ENCODE assay signal across 23 mouse cellular contexts in the genomic region with DNA sequence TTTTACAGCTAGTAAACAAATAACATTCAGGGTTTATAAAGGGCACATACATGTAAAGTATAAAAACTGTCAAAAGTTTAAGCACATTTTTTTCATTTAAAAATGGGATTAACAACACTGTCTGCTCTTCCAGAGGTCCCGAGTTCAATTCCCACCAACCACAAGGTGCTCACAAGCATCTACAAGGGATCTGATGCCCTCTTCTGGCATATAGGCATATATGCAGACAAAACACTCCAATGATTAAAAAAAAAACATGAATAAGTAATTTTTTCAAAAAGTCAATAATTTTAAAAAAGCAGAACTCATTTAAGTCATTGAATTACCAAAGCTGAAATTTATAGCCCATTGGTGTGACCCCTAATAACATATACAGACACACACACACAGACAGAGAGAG.
"Had no signal": no experiment of that assay in that cellular context is flagged by ENCODE, and none has a peak within 500 bp of the region (broad histone marks: within the 10 kb centered on the region; RNA-seq: fewer than 3 reads in every experiment).

No protein-coding gene starts in this region.

- H3K4me1 ChIP-seq: heart, embryonic 10.5 days; heart, embryonic 12.5 days; hindbrain, embryonic 10.5 days; hindbrain, embryonic 12.5 days; intestine, embryonic 15.5 days; limb, embryonic 13.5 days; limb, embryonic 15.5 days; liver, embryonic 12.5 days had no signal

- H3K9me3 ChIP-seq: heart, embryonic 10.5 days; heart, embryonic 12.5 days; hindbrain, embryonic 10.5 days; hindbrain, embryonic 12.5 days; intestine, embryonic 15.5 days; limb, embryonic 13.5 days; limb, embryonic 15.5 days; liver, embryonic 12.5 days had no signal

- H3K9ac ChIP-seq: heart, embryonic 12.5 days; hindbrain, embryonic 12.5 days; hindbrain, embryonic 14.5 days; intestine, embryonic 15.5 days; limb, embryonic 13.5 days; limb, embryonic 15.5 days; liver, embryonic 12.5 days; liver, embryonic 14.5 days had no signal

- H3K27me3 ChIP-seq: heart, embryonic 12.5 days; hindbrain, embryonic 12.5 days; intestine, embryonic 15.5 days; limb, embryonic 13.5 days; limb, embryonic 15.5 days; liver, embryonic 12.5 days had no signal

- H3K36me3 ChIP-seq: heart, embryonic 10.5 days; heart, embryonic 12.5 days; hindbrain, embryonic 10.5 days; hindbrain, embryonic 12.5 days; intestine, embryonic 15.5 days; limb, embryonic 13.5 days; limb, embryonic 15.5 days; liver, embryonic 12.5 days had no signal

- DNase-seq: gastrocnemius, adult 2 months; gastrocnemius, postnatal 10 days; gastrocnemius, postnatal 25 days; heart, adult 18-20 months; heart, postnatal 10 days; heart, postnatal 4 days; kidney, adult 18-20 months; kidney, adult 8-10 months; kidney, postnatal 10 days; kidney, postnatal 36 days; layer of hippocampus, adult 9-11 months; layer of hippocampus, postnatal 36 days; left cerebral cortex, postnatal 4 days had no signal

- H3K27ac ChIP-seq: gastrocnemius, adult 2 months; heart, embryonic 10.5 days; hindbrain, embryonic 10.5 days; hindbrain, embryonic 12.5 days; hindbrain, embryonic 14.5 days; intestine, embryonic 15.5 days; limb, embryonic 13.5 days; limb, embryonic 15.5 days; liver, embryonic 12.5 days; liver, embryonic 14.5 days had no signal

- H3K4me3 ChIP-seq: gastrocnemius, adult 2 months; heart, embryonic 10.5 days; heart, embryonic 12.5 days; hindbrain, embryonic 10.5 days; hindbrain, embryonic 12.5 days; intestine, embryonic 15.5 days; limb, embryonic 13.5 days; limb, embryonic 15.5 days; liver, embryonic 12.5 days had no signal
